Mouse (Mus musculus) bone marrow, adult 2 months (tissue): ENCODE data around the gene Prc1. TPM values are rescaled to one million over a fixed set of nuclear protein-coding genes. Genes with fewer than 3 reads are reported as not detected.

Experiments used
- H3K27ac ChIP-seq: fragments of 200-500 bp; 2 replicates; pipeline ENCODE4 v1.5.1; 2012; ENCODE audit warnings: low read depth, mild to moderate bottlenecking, control low read depth, inconsistent platforms, low read length; ENCODE audit not compliant: control insufficient read depth, poor library complexity, insufficient read depth
- H3K4me1 ChIP-seq: fragments of 200-500 bp; 2 replicates; pipeline ENCODE4 v1.6.1; 2011; ENCODE audit warnings: low read length; ENCODE audit not compliant: control insufficient read depth, insufficient read depth
- H3K4me3 ChIP-seq: fragments of 200-500 bp; replicated peaks from 2 replicates; pipeline ENCODE3; 2011; ENCODE audit warnings: mild to moderate bottlenecking, low read depth, low read length, control low read depth; ENCODE audit not compliant: control insufficient read depth
- CTCF ChIP-seq: fragments of 200-500 bp; IDR thresholded peaks from 2 replicates; pipeline ENCODE4 v1.5.1; 2011; ENCODE audit warnings: low read length, control low read depth; ENCODE audit not compliant: control insufficient read depth, insufficient read depth
- POLR2A ChIP-seq: fragments of 200-500 bp; IDR thresholded peaks from 2 replicates; pipeline ENCODE4 v1.6.1; 2011; ENCODE audit warnings: low read depth, mild to moderate bottlenecking, control low read depth, low read length, borderline replicate concordance; ENCODE audit not compliant: control insufficient read depth
- WGBS: fragments of 180-500 bp; shearing (Covaris S2); methylation state at CpG from one replicate; pipeline ENCODE4 v1.1.7; 2018; 5-methylcytosine and 5-hydroxymethylcytosine counted together
- polyA plus RNA-seq: library from polyadenylated mRNA; stranded (reverse); fragments of >200 nt; gene quantifications from 2 replicates; pipeline ENCODE4 v1.2.4, GENCODE M21; 2011; ENCODE audit warnings: low replicate concordance; ENCODE audit not compliant: missing spikeins, insufficient read depth, insufficient read length

Gene Prc1
- polyA plus RNA-seq, 1 experiment, result 172 TPM

DNA sequence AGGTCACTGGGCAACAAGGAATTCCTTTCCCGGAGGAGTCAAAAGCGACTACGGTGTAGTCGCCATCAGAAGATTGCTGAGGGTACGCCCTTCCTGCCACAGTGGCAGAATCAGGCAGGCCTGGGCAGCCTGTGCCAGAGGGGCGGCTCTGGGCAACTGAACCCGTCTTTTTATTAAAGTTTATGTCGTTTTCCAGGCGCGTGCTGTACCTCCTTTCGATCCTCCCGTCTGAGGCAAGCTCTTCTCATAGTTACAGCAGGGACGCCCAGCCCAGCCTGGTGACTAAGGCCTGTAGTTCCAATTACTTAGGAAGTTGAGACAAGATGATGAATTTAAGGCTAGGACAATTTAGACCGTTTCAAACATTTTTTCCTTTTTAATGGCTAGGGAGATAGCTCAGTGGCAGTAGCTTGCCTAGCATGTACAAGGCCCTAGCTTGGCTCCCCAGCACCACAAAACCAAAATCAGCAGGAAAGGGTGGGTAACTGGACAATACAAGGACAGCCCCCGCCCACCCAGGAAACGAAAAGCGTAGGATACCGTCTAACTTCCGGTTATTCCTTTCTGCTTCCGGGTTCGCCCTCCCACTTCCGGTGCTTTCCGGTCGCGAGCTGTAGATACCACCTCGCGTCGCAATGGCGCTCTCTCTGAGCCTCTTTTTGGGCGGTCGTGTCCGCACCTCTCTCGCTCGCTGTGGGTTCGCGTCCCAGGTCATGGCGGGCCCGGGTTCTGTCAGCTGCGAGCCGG is 33.5 kb upstream of the Prc1 start, which contains the start of gene Ngrn:
TSS of gene Ngrn (plus strand) at position 591 of the 747 bp plus-strand sequence.
- no peak for TF ChIP-seq CTCF
- TF ChIP-seq POLR2A, result peak; percentile 90; the same call in 1 of the 2 replicates
- Histone ChIP-seq H3K4me3 (peak within 1 kb of the TSS; percentile 91), H3K27ac (peak within 1 kb of the TSS; percentile 57), H3K4me1 (no peaks in the 10 kb centered on the region; the same call in none of the 2 replicates)
- 28% methylated on average over 40 of the region's 40 CpGs for WGBS

DNA sequence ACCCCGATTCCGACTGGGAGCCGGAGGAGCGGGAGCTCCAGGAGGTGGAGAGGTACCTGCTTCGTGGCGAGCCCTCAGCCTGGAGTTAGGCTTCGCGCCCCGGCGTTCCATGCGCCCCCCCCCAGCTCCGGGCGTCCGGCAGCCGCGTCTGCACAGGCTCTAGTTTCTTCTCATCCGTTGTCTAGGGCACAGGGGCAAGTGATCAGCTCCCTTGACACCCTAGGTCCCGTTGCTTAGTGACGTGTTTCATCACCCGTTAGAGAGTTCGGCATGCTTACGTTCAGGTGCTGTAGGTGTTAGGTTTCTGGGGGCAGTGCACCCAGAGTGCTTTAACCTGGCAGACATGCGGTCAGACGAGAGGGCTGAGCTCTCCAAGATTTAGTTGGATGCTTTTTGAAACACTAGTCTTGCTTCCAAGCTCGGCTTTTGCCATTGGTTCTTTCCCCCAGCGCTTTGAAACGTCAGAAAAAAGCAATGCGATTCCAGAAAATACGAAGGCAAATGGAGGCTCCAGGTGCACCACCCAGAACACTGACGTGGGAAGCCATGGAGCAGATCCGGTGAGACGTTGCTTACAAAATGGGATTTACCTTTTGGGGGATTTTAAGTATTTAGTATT is 32.8 kb upstream of the Prc1 start:
- Histone ChIP-seq H3K4me1 (no peaks in the 10 kb centered on the region; the same call in none of the 2 replicates), H3K4me3 (peak overlapping the region; percentile 91), H3K27ac (peak overlapping the region; percentile 57)
- 2% methylated on average over 32 of the region's 32 CpGs for WGBS
- TF ChIP-seq POLR2A, result no peak
- TF ChIP-seq CTCF, result no peak

GRCm38 (mm10) chr7:80264606-80265005 is 29.6 kb upstream of the Prc1 start:
- Histone ChIP-seq H3K4me3 (no peak overlapping the region), H3K27ac (no peak overlapping the region), H3K4me1 (no peaks in the 10 kb centered on the region; the same call in none of the 2 replicates)
- TF ChIP-seq POLR2A, result no peak
- TF ChIP-seq CTCF, result no peak
- WGBS, result 91% methylated on average over 12 of the region's 12 CpGs

DNA sequence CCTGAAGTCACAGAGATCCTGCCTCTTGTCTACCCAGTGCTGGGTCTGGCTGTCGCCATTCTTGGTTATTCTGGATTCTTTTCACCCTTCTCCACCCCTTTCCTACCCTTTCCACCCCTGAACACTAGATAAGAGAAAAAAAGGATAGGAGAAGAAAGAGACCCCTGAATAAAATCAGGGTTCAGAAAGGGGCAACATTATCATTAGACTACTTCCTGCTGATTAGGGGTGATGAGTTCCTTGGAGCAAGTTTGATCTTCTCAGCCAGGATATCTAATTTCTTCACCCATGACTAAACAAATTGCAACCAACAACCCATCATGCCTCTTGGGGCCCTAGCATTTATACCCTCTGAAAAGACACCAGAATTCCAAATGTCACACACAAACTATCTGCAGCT is 26.5 kb upstream of the Prc1 start:
- Histone ChIP-seq H3K4me3 (no peak overlapping the region), H3K27ac (no peak overlapping the region), H3K4me1 (no peaks in the 10 kb centered on the region; the same call in 1 of the 2 replicates)
- TF ChIP-seq CTCF (no peak), POLR2A (no peak)
- WGBS, result 81% methylated on average over 1 of the region's 1 CpGs

DNA sequence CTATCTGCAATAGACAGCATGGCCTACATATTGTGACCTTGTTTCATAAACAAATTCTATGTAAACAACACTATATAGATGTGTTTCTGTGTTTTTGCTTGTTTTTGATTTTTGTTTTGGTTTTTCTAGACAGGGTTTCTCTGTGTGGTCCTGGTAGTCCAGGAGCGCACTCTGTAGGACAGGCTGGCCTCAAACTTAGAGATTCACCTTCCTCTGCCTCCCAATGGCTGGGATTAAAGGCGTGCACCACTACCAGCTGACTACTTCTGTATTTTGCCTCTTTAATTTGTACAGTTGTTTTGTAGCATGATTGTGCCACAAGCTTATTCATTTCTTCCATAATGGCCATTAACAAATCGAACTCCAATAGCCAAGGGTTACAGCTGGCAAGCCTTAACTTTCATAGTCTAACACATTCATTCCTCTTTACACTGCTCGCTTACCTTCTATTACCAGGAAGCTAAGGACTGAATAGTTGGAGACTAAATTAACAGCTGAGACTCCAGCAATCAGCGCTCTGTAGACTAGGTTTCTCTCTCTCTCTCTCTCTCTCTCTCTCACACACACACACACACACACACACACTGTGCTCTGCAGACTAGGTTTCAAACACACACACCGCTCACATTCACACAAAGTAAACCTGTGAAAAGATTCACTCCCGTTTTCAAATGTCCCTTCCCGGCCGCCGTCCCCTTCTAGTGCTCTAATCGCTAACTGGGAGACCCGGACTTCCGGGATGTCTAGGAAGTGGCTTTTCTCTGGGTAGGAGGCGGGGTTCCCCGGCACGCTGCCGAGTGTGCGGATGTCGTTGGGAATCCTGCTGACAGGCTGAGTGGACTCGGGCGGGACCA is 25.1 kb upstream of the Prc1 start, which contains the start of gene Vps33b:
TSS of gene Vps33b (plus strand) at position 753 of the 854 bp plus-strand sequence.
- H3K4me3 ChIP-seq, result peak within 1 kb of the TSS; percentile 75
- TF ChIP-seq POLR2A, result peak; percentile 64; the same call in 1 of the 2 replicates
- no peak for TF ChIP-seq CTCF
- 3% methylated on average over 21 of the region's 21 CpGs for WGBS
- H3K4me1 ChIP-seq, result no peaks in the 10 kb centered on the region; the same call in 1 of the 2 replicates
- H3K27ac ChIP-seq, result peak within 1 kb of the TSS; percentile 37; the same call in 1 of the 2 replicates

DNA sequence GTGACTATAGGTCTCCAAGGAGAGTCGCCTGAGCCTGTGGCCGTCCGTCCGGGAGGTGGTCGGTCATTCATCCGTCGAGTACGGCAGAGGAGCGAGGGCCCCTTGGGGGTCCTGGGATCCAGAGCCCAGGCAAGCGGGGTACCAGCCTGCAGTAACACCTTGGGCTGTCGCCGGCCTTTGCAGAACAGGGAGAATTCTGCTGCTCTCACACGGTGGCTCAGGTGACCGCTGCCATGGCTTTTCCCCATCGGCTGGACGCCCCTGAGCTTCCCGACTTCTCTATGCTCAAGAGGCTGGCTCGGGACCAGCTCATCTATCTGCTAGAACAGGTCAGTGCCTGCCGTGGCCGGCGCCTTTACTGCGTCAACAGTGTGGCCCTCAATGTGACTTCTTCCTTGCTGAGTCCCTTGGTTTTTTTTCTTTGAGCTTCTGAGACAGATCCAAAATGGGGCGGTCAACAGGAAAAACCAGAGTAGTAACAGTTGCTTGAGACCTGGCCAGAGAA is 24.4 kb upstream of the Prc1 start:
- TF ChIP-seq POLR2A (0 out of 2 replicates have a peak, but pooled peaks have one; percentile 3), CTCF (no peak)
- H3K4me1 ChIP-seq, result no peaks in the 10 kb centered on the region; the same call in 1 of the 2 replicates
- whole genome bisulfite sequencing, result under 1% methylated on average over 23 of the region's 23 CpGs
- peak overlapping the region; percentile 75 for H3K4me3 ChIP-seq
- H3K27ac ChIP-seq, result peak overlapping the region; percentile 37; the same call in 1 of the 2 replicates

- 89% methylated on average over 2 of the region's 2 CpGs for WGBS
- TF ChIP-seq CTCF (no peak), POLR2A (no peak)
- Histone ChIP-seq H3K4me3 (no peak overlapping the region), H3K4me1 (no peaks in the 10 kb centered on the region; the same call in 1 of the 2 replicates), H3K27ac (no peak overlapping the region)
Observed at GRCm38 (mm10) chr7:80273456-80273855, 20.8 kb upstream of the Prc1 start.

DNA sequence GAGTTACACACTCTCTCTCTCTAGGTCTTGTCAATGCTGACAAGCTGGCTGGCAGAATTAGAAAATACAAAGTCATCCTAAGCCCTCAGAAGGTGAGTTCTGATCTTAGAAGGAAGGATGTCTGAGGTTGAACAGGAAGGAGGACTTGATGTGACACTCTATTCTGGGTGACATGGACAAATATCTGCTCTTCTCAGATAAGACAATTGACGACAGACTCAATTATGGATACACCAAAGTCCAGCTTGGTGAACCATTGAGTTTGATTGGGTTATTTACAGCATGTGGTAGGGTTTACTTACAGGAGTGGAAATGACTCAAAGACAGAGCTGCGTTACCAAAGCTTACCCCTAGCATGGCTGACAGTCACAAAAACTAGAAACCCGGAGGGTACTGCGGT is 17.9 kb upstream of the Prc1 start:
- Histone ChIP-seq H3K4me1 (no peaks in the 10 kb centered on the region), H3K4me3 (no peak overlapping the region), H3K27ac (no peak overlapping the region)
- 81% methylated on average over 4 of the region's 4 CpGs for WGBS
- TF ChIP-seq CTCF (no peak), POLR2A (no peak)
